Mouse (Mus musculus) left cerebral cortex, adult 2 months (tissue): ENCODE data around the gene Robo4. TPM values are rescaled to one million over a fixed set of nuclear protein-coding genes. Genes with fewer than 3 reads are reported as not detected.

Experiments
- DNase-seq, 2 experiments: peaks; one replicate each; pipeline ENCODE4 v3.0.0; 2021 to 2022; ENCODE audit warnings: low spot score in 2 of 2, mixed read lengths in 1 of 2; ENCODE audit errors: extremely low spot score in 1 of 2
- H3K27ac ChIP-seq: fragments of 200-600 bp; 2 replicates; pipeline ENCODE4 v1.8.1; 2022
- H3K4me3 ChIP-seq: fragments of 200-600 bp; 2 replicates; pipeline ENCODE4 v1.8.1; 2022
- CTCF ChIP-seq: fragments of 200-600 bp; IDR thresholded peaks from 2 replicates; pipeline ENCODE4 v1.8.1; 2022; ENCODE audit warnings: antibody characterized with exemption, mild to moderate bottlenecking, moderate library complexity
- intact Hi-C: fragments of 180-260 bp; cut with DNase I; formaldehyde crosslinking; loops from one replicate; pipeline ENCODE4 v1.15.1; 2025
- total RNA-seq, 2 experiments: library from RNA; stranded (reverse); gene quantifications; 2 replicates each; pipeline ENCODE4 v1.2.3; 2021

Robo4 gene
- total RNA-seq, 2 experiments from 2014 or later: 8.0 to 9.5 TPM

- H3K4me3 ChIP-seq: no peak overlapping the region
- intact Hi-C loops: loop anchor here (2.0 to 5.0 kb wide), 2 partner anchors 23 to 203 kb away; no protein-coding TSS in a partner anchor
- no peak for TF ChIP-seq CTCF
- H3K27ac ChIP-seq: no peak overlapping the region
- DNase-seq: peak in 1 of 2 experiments; percentile 8
Measured at GRCm38 (mm10) chr9:37433823-37434560, 32.3 kb downstream of the Robo4 start.

- TF ChIP-seq CTCF: no peak
- Histone ChIP-seq H3K27ac (no peak overlapping the region), H3K4me3 (no peak overlapping the region)
- peak in 1 of 2 experiments; percentile 10 for DNase-seq
- intact Hi-C loops: loop anchor here (5.0 kb wide), 1 partner anchor 202 kb away; no protein-coding TSS in a partner anchor
Measured at GRCm38 (mm10) chr9:37434932-37435331, 33.2 kb downstream of the Robo4 start.

- DNase-seq: no peak
- intact Hi-C loops: no loop called here
- no peak for TF ChIP-seq CTCF
- Histone ChIP-seq H3K27ac (no peak overlapping the region), H3K4me3 (no peak overlapping the region)
Measured at GRCm38 (mm10) chr9:37435616-37436015, 33.9 kb downstream of the Robo4 start.

GRCm38 (mm10) chr9:37437772-37438735 lies 36.4 kb downstream of the Robo4 start:
- no peak for TF ChIP-seq CTCF
- intact Hi-C loops: no loop called here
- DNase-seq: peak in 1 of 2 experiments; percentile 22
- Histone ChIP-seq H3K27ac (no peak overlapping the region), H3K4me3 (no peak overlapping the region)

GRCm38 (mm10) chr9:37452401-37452800 lies 50.7 kb downstream of the Robo4 start:
- no peak overlapping the region for H3K4me3 ChIP-seq
- no peak for DNase-seq
- H3K27ac ChIP-seq: no peak overlapping the region
- no peak for TF ChIP-seq CTCF
- intact Hi-C loops: no loop called here

- Histone ChIP-seq H3K27ac (no peak overlapping the region), H3K4me3 (no peak overlapping the region)
- no peak for TF ChIP-seq CTCF
- intact Hi-C loops: no loop called here
- DNase-seq: no peak
Measured at GRCm38 (mm10) chr9:37453328-37453727, 51.6 kb downstream of the Robo4 start.

- no peak for DNase-seq
- TF ChIP-seq CTCF: no peak
- intact Hi-C loops: no loop called here
- Histone ChIP-seq H3K4me3 (no peak overlapping the region), H3K27ac (no peak overlapping the region)
Measured at GRCm38 (mm10) chr9:37454011-37454492, 52.4 kb downstream of the Robo4 start.

- DNase-seq: no peak
- no peak for TF ChIP-seq CTCF
- no peak overlapping the region for H3K27ac ChIP-seq
Measured at GRCm38 (mm10) chr9:37454991-37455390, 53.3 kb downstream of the Robo4 start.

GRCm38 (mm10) chr9:37455868-37456267 lies 54.2 kb downstream of the Robo4 start:
- TF ChIP-seq CTCF: no peak
- Histone ChIP-seq H3K4me3 (peak overlapping the region; percentile 39), H3K27ac (no peak overlapping the region)
- intact Hi-C loops: loop anchor here (2.0 kb wide), 1 partner anchor 23 kb away; the partner anchor contains the start of gene Robo3
- DNase-seq: no peak

More at GRCm38 (mm10) chr9:37454991-37455390, 53.3 kb downstream of the Robo4 start:
- H3K4me3 ChIP-seq: no peak overlapping the region
- intact Hi-C loops: no loop called here

- Histone ChIP-seq H3K4me3 (peak overlapping the region; percentile 39), H3K27ac (0 out of 2 replicates have a peak overlapping the region, but pooled peaks have one; percentile 1)
- peak; percentile 57 to 62 for DNase-seq
- intact Hi-C loops: loop anchor here (2.0 kb wide), 1 partner anchor 24 kb away; the partner anchor contains the start of gene Robo3
- no peak; the same call in 1 of the 2 replicates for TF ChIP-seq CTCF
Measured at GRCm38 (mm10) chr9:37456481-37456910, 54.8 kb downstream of the Robo4 start.

- no peak for DNase-seq
- intact Hi-C loops: loop anchor here (2.0 kb wide), 1 partner anchor 24 kb away; the partner anchor contains the start of gene Robo3
- Histone ChIP-seq H3K4me3 (no peak overlapping the region), H3K27ac (no peak overlapping the region)
- no peak for TF ChIP-seq CTCF
Measured at GRCm38 (mm10) chr9:37457151-37457550, 55.5 kb downstream of the Robo4 start.
